Mouse (Mus musculus) right cerebral cortex, postnatal 36 days (tissue): Measurements from ENCODE around the gene Ttc7.
"Not testable (repeated sequence)": the region's sequence is repeated elsewhere in the genome, so short reads cannot be mapped to it uniquely, and the experiment has no call there.

Source experiments
- DNase-seq, 2 experiments: peaks; one replicate each; pipeline ENCODE4 v3.0.0; 2022; ENCODE audit warnings: low spot score in 2 of 2, mixed read lengths in 1 of 2

The Ttc7 gene

GRCm38 (mm10) chr17:87285731-87286465, 3.2 kb downstream of the Ttc7 start:
- DNase-seq = no peak

DNA sequence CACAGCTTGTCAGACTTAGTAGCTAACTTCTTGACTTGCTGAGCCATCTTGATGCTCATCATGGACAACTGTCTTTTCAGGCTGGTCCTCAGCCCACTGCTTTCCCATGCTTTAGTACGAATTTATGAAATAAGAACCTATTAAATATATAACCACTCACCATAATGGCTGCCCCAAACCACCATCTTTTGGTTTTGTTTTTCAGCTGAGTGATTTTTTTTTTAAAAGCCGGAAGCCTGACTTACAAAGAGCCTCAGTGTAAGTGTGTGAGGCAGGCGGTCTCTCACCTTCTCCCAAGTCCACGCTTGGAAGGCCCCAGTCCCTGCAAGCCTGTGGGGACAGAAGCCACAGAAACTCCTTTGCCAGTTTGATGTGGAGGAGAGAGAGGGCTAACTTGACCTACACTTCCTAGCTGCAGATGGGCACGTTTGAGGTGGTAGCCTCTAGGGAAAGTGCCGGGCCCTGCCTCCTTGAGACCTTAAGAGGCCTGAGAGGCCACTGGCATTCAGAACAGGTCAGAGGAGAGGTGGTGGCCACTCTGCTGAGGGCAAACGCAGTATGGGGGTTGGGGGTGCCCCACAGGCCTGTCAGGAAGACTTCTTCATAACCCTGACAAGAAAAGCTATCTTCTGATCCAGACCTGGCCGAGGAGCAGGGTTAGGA, 3.9 kb downstream of the Ttc7 start:
- no peak for DNase-seq

DNA sequence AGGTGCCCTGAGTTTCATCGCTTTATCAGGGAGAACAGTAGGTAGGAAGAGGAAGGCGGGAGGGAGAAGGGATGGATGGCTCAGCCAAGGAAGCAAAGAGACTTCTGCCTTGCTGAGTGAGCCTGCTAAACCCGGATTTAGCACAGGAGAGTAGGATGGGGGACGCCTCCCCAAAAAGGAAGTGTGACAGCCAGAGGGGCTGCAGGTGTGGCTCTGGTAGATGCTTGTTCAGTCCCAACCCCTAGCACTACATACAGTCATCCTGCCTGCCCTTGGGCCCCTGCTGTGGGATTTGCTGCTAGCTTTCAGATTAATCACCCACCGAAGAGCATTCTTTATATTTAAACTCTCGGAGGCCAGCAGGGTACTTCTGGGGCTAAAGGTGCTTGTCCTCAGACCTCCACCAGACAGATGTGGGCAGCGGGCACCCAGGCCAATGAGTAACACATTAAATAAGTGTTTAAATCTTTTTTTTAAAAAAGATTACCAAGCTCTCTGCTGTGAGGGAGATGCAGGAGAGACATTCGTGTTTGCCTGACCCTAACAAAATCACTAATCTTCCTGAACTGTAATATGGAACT, 4.6 kb downstream of the Ttc7 start:
- DNase-seq = no peak

DNA sequence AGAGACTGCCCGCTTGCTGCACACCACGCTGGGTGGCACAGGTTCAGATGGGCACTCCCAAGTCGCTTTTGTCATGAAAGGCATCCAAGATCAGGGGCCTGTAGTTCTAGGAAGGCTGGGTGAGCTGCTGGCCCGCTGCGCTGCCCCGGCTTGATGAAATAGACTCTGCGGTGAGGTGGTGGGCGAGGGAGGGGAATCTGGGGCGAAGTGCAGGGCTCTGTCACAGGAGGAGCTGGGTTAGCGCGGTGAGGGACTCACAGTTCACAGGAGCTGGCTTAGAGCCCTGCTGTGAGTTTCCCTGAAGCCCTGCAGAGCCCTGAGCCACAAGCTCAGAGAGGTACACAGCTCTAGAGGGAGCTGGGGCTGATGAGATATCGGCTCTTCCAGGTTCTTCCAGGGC, 5.4 kb downstream of the Ttc7 start:
- DNase-seq = no peak

DNA sequence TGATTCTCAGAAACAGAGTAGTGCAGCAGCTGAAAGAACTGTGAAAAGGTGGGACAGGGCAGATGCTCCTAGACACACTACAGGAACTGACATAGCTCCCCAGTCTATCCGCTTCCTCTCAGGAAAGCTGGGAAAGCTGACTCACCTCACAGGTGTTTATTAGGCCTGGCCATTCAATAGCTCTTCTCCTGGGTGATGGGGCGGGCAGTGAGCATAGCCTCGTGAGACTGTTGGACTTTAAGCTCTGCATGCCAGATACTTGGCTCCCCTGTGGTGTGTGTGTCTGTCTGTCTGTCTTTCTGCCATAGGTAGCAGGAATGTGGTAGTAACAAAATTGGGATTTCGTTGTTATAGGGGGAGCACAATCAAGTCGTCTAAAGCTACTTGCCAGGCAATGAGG, 6.7 kb downstream of the Ttc7 start:
- no peak for DNase-seq

- DNase-seq = no peak
These were observed 8.4 kb downstream of the Ttc7 start for GRCm38 (mm10) chr17:87291037-87291436.

- DNase-seq = no peak
These were observed 9.1 kb downstream of the Ttc7 start for GRCm38 (mm10) chr17:87291782-87292181.

GRCm38 (mm10) chr17:87293125-87293524, 10.4 kb downstream of the Ttc7 start:
- DNase-seq = no peak

GRCm38 (mm10) chr17:87295738-87296137, 13.1 kb downstream of the Ttc7 start:
- DNase-seq = no peak

- not testable (repeated sequence) for DNase-seq
These were observed 14.0 kb downstream of the Ttc7 start for GRCm38 (mm10) chr17:87296701-87297100.

DNA sequence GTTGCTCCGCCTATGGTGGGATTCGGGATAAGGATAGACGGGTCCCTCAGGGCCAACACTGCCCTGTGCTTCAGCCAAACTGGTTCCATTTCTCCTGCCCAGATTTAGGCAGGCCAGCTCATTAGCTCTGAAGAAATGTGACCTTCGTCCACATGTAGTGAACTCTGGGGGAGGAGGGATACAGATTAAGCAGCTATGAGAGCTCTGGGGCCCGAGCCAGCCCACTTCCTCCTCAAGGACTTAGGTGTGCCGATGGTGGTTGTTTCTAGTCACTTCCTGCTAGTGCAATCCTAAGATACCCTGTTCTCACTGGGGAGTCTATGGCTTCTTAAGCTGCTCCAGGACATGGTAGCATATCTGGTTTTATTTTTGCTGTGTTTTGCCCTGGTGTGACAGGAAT, 16.3 kb downstream of the Ttc7 start:
- DNase-seq = no peak

DNA sequence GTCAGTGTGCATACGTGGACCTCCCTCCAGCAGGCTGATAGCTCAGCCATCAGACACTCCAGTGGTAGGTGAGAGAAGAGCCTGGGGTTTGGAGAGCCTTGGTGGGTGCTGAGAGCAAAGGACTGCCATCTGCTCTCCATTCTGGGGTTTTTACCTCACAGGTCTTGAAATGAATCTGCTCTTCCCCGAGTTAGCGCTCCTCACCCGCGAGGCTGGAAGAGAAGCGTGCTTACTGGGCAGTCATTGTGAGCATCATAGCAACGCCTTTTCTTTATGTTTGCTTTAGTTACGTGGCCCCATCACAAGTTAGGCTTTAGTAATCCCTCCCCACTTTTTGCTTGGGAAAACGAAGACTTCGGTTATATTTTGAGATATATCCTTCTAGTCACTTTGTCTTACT, 17.7 kb downstream of the Ttc7 start:
- no peak for DNase-seq

GRCm38 (mm10) chr17:87301607-87302006, 18.9 kb downstream of the Ttc7 start:
- DNase-seq = not testable (repeated sequence)

DNA sequence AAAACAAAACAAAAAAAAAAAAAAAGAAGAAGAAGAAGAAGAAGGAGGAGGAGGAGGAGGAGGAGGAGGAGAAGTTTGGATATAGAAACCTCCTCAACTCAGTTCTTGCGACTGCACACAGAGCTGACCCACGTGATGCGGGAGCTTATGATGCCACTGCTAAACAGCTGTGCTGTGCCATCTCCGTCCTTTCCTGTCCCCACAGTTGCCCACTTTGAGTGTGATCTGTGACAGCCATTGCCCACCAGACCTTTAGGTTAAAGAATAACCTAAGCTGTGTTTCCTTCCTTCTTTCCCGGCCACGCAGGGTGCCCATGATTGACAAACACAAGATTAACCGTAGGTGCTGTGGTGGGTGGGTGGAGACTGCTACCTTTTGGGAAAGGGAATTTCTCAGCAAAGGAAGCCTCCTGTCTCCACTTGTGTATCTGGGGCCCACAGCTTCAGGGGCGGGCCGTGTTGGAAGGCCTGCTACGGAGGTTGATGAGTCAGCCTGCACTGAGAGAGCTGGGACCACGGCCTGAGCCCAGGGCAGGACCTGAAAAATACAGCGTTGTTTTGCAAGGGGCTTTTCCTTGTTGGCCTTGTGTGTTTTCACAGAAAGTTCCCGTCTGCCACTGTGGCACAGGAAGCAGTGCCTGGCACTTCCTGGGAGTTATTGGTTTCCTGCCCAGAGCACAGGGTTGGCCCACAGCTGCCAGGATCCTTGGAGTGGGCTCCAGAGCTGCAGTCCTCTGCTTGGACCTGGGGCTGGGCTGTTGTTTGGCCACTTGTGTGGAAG, 19.5 kb downstream of the Ttc7 start:
- no peak for DNase-seq

GRCm38 (mm10) chr17:87304151-87304894, 21.6 kb downstream of the Ttc7 start:
- no peak for DNase-seq

DNA sequence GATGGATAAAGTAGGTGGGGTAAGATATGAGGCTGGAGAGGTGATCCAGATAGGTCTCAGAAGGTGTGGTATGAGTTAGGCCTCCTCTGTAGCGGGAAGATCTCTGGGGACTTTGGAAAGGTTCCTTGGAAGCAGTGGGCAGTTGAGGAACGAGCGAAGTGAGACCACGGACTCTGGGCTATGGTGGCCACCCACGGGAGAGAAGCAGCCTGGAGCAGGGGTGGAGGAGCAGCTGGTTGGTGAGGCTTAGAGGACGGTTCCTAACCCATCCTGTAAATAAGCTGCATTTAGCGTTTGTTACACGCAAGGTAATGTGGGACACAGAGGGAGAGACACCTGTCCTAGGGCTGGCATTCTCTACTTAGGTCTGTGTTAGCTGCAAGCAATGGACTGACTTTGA, 22.4 kb downstream of the Ttc7 start:
- DNase-seq = no peak

- no peak for DNase-seq
These were observed 24.1 kb downstream of the Ttc7 start for GRCm38 (mm10) chr17:87306746-87307145.

DNA sequence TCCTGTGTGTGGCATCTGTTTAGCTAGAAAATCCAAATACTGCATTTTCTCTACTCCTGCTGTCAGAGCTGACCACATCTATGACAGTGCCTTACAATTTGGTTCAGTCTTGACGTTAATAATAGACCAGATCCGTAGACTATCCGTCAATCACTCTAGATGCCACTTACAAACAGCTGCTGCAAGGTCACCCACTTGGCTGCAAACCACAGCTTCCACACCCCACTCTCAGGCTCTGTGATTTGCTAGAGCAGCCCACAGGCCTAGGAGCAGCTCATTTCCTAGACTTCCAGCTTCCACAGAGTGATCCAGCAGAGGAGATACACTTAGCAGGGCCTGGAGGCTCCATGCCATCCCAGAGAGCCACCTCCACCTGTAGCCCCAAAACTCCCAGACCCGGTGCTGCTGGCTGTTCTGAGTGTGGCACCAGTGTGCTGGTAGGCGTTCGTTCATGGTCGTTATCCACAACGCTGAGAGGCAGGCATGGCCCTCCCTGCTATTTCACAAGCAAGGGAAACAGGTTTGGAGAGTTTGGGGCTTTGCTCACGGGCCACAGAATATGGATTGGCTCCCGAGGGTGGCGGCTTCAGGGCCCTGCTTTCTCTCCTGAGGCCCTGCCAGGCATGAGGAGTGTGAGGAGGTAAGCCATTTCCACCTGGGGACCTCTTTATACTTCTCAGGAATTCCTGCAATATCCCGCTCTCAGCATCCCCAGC, 26.5 kb downstream of the Ttc7 start:
- no peak for DNase-seq

GRCm38 (mm10) chr17:87310497-87310896, 27.8 kb downstream of the Ttc7 start:
- DNase-seq = no peak

- DNase-seq = no peak
These were observed 29.7 kb downstream of the Ttc7 start for GRCm38 (mm10) chr17:87312351-87312750.
